Mouse (Mus musculus) ovary, postnatal 36 days (tissue): Measurements from ENCODE around the gene 4430402I18Rik.
"Not testable (repeated sequence)": the region's sequence is repeated elsewhere in the genome, so short reads cannot be mapped to it uniquely, and the experiment has no call there.

Experiments
- DNase-seq: peaks from one replicate; pipeline ENCODE4 v3.0.0; 2022; ENCODE audit warnings: low spot score, mixed read lengths

Gene 4430402I18Rik

GRCm38 (mm10) chr19:28967652-28968051 lies at the start of gene 4430402I18Rik:
Gene 4430402I18Rik (minus strand): TSS chr19:28967800.
- DNase-seq = peak; percentile 11

GRCm38 (mm10) chr19:29016786-29017185 lies 49.2 kb upstream of the 4430402I18Rik start:
- DNase-seq = no peak

GRCm38 (mm10) chr19:29016204-29016765 lies 48.7 kb upstream of the 4430402I18Rik start:
- DNase-seq = no peak

GRCm38 (mm10) chr19:29015410-29016203 lies 48.0 kb upstream of the 4430402I18Rik start:
- DNase-seq = no peak

GRCm38 (mm10) chr19:29014466-29015055 lies 47.0 kb upstream of the 4430402I18Rik start:
- no peak for DNase-seq

- no peak for DNase-seq
Measured at GRCm38 (mm10) chr19:29011355-29011990, 43.9 kb upstream of the 4430402I18Rik start.

- DNase-seq = no peak
Measured at GRCm38 (mm10) chr19:29009046-29009445, 41.4 kb upstream of the 4430402I18Rik start.

GRCm38 (mm10) chr19:29008069-29008706 lies 40.6 kb upstream of the 4430402I18Rik start:
- DNase-seq = no peak

GRCm38 (mm10) chr19:29000321-29000720 lies 32.7 kb upstream of the 4430402I18Rik start:
- DNase-seq = not testable (repeated sequence)

GRCm38 (mm10) chr19:28997976-28998630 lies 30.5 kb upstream of the 4430402I18Rik start:
- no peak for DNase-seq

- DNase-seq = no peak
Measured at GRCm38 (mm10) chr19:28995366-28995765, 27.8 kb upstream of the 4430402I18Rik start.

- DNase-seq = no peak
Measured at GRCm38 (mm10) chr19:28994870-28995269, 27.3 kb upstream of the 4430402I18Rik start.

GRCm38 (mm10) chr19:28991391-28991790 lies 23.8 kb upstream of the 4430402I18Rik start:
- no peak for DNase-seq

GRCm38 (mm10) chr19:28990590-28991221 lies 23.1 kb upstream of the 4430402I18Rik start:
- no peak for DNase-seq

GRCm38 (mm10) chr19:28990194-28990589 lies 22.6 kb upstream of the 4430402I18Rik start, which contains the start of gene Cdc37l1:
Gene Cdc37l1 (plus strand): TSS chr19:28990352.
- peak; percentile 98 for DNase-seq

- DNase-seq = no peak
Measured at GRCm38 (mm10) chr19:28989515-28989914, 21.9 kb upstream of the 4430402I18Rik start.

GRCm38 (mm10) chr19:28982617-28983016 lies 15.0 kb upstream of the 4430402I18Rik start:
- DNase-seq = no peak

GRCm38 (mm10) chr19:28974862-28975611 lies 7.4 kb upstream of the 4430402I18Rik start:
- peak; percentile 79 for DNase-seq

- no peak for DNase-seq
Measured at GRCm38 (mm10) chr19:28970251-28970650, 2.7 kb upstream of the 4430402I18Rik start.

- no peak for DNase-seq
Measured at GRCm38 (mm10) chr19:28969231-28969630, 1.6 kb upstream of the 4430402I18Rik start.
